Mouse (Mus musculus): ENCODE results near the gene Ccr8.
"Not testable (repeated sequence)": the region's sequence is repeated elsewhere in the genome, so short reads cannot be mapped to it uniquely, and the experiment has no call there.

Gene Ccr8

DNA sequence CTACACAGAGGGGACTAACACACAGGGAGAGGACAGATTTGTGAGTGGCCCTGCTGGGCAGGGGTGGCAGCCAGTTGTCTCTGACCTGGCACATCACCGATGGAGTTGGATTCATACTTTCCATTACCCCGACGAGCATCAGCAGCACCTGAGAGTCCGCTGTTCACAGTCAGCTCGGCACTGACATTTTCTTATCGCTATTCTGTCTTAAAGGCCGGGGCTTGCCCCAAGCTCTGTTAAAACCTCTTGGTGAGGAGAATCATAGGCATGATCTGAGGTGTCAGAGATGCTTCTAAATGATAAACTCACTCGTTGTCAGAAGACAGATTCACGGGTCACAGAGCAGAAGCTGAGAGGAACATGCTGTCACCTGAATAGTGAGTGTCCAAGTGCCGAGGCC is 828 bp upstream of the Ccr8 start:
- DNase-seq (ENCODE audit: low read depth), result no peak

DNA sequence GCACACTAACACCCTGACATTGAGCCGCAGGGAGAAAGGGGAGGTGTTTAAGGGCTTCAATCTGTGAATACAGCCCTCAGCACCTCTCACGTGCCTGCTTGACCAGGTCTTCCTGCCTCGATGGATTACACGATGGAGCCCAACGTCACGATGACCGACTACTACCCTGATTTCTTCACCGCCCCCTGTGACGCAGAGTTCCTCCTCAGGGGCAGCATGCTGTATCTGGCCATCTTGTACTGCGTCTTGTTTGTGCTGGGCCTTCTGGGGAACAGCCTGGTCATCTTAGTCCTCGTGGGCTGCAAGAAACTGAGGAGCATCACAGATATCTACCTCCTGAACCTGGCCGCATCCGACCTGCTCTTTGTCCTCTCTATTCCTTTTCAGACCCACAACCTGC is 1.8 kb downstream of the Ccr8 start:
- no peak for DNase-seq (ENCODE audit: low read depth)

DNA sequence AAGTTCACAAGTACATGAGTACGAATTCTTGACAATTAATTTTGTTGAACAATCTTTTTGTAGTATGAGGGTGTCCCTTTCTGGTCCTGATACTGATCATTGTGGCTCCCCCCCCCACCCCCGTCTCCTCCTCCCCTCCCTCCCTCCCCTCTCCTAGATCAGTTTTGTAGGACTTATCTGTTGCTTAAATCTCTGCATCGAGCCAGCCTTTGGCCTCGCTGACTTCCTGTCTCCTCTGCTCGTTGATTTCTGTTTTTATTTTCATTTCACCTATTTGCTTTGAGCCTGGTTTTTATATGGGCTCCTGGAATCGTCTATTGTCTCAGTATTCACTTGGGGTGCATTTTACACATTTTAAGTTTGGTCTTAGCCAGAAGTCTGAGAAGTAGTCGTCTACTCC is 4.0 kb downstream of the Ccr8 start:
- no peak for DNase-seq (ENCODE audit: low read depth)

DNA sequence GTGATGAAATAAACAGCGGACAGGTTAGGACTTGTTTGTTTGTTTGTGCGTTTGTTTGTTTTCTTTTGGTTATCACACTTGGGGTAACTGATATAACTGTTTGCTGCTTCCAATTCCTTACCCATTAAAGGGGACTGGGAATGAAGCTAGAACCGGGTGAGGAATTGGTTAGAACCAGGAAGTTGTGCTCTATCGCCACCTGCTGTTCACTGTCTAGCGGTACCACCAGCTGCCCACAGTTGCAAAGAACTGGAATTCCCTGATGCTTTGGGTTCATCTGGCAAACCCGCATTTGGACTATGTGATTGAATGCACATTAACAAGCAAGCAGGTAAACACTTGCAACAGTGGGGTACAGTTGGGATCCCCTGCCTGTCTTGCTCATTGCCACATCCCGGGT is 6.8 kb downstream of the Ccr8 start:
- DNase-seq (ENCODE audit: low read depth), result peak; percentile 79

DNA sequence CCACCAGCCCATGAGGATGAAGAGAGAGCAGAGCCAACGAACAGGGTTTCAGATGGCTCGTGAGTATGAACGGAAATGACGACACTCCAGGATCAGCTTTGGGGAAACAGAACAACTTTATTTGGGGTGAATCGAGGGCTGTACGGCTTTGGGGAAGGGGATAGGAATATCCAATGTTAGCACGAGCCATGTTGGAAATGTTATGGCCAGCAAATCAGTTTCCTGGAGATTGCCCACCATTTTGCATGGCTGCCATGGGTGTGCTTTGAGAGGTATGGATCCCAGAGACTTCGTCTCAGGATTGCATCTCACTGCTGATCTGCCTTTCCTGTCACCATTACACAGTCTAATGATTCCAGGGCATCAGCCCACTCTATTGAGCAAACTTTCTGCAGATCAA is 7.4 kb downstream of the Ccr8 start:
- DNase-seq (ENCODE audit: low read depth), result no peak

DNA sequence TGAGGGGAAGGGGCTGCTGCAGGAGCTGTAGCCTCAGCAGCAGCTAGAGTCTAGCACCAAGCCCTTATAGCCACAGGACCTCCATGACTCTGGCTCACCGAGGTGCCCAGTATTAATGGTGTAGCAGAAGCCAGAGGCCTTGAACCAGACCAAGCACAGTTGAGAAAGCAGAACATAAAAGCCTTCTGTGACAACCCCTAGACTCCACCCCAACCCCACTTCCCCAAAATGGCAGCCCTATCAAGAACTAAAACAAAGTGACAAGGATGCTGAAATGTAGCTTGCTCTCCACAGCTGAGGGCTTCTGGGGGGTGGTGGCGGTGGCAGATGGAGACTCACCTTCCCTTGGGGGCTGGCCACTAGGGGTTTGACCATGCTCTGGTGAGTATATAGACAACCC is 9.3 kb downstream of the Ccr8 start:
- DNase-seq (ENCODE audit: low read depth), result no peak

DNA sequence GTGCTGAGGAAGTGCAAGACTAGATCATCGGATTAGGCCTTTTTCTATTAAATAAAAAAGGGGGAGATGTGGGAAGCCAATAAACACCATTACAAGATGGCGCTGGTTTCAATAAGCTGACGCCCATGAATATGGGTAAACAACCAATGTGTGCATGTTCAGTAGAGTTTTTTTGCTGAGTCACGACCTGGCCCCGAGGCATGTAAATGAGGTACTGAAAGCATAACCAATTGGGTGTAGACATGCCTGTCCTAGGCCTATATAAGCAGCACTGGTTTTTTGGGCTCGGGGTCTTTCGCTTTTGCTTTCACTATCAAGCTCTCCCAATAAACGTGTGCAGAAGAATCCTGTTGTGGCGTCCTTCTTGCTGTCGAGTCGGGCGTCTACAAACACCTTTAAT is 17.0 kb downstream of the Ccr8 start:
- DNase-seq (ENCODE audit: low read depth), result not testable (repeated sequence)

DNA sequence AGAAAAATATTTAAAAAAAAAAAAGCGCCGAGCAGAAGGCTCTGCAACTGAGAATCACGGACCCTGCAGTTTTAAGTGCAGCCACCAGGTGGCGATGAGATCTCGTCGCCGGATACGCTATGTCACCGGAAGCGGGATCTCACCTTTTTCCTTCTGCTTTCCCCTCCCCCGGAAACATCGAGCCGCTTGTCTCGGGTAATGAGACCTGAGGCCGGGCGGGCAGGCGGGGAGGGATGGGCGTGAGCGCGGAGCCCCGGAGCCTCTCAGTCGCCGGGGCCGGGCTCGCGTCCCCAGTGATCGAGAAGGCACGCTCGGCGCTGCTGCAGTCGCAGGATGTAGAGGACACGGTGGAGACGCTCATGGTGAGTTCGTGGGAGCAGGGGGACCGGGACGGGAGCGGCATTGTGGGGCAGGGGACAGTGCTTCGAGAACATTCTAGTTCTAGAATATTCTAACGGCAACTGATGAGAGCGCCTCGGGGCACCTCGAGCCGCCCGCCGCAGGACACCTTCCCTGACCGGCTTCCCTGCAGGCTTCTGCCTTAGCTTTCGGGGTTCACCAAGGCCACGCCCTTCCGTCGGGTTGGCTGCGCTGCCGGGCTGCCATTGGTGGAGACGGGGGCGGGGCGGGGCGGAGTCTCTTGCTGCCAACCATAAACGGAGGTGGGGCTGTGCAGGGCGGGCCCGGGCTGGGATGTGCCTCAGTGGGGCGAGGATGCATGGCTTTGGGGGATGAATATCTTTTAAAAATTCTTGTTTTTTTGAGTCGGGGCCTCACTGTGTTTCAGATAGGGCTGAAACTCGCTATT is 18.5 kb downstream of the Ccr8 start, which contains the start of gene Slc25a38:
TSS of gene Slc25a38 (plus strand) at position 164 of the 808 bp plus-strand sequence.
- peak; percentile 95 for DNase-seq (ENCODE audit: low read depth)

DNA sequence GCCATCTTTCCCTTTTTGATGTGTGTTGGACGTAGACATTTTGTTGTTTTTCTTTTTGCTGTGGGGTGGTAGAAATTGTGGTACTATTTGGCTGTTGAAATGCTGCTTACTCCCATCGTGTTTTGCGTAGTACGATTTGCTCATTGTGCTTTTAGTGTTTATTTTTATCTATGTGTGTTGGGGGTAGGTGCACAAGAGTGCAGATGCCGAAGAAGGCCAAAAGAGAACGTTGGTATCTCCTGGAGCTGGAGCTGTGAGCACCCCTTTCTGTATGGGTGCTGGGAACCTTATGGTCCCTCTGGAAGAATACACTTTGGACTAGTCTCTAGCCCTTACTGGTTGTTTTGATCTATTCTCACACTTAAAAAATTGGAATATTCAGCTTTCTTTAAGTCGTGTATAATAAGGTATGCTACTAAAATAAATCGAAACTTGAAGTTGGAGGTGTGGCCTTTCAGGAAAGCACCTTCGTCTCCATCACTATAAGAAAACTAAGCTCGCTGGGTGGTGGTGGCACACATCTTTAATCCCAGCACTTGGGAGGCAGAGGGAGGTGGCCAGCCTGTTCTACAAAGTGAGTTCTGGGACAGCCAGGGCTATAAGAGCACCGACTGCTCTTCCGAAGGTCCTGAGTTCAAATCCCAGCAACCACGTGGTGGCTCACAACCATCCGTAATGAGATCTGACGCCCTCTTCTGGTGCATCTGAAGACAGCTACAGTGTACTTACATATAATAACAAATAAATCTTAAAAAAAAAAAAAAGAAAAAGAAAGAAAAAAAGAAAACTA is 19.4 kb downstream of the Ccr8 start:
- no peak for DNase-seq (ENCODE audit: low read depth)

DNA sequence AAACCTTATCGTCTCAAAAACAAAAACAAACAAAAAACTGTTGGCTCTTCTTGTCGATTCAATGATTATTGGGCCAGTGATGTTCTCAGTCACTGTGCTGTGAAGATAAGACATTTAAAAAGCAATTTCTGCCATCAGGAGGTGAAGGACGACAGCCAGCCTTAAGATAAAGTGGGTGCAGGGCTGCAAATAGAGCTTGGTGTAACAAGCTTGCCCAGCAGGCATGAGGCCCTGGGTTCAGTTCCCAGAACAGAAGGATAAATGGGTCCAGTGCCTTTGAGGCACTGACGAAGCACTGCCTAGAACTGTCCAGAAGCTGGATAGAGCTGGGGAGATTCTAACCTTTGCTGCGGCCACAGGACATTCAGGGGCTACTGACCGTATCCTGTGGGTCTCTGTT is 20.6 kb downstream of the Ccr8 start:
- no peak for DNase-seq (ENCODE audit: low read depth)

DNA sequence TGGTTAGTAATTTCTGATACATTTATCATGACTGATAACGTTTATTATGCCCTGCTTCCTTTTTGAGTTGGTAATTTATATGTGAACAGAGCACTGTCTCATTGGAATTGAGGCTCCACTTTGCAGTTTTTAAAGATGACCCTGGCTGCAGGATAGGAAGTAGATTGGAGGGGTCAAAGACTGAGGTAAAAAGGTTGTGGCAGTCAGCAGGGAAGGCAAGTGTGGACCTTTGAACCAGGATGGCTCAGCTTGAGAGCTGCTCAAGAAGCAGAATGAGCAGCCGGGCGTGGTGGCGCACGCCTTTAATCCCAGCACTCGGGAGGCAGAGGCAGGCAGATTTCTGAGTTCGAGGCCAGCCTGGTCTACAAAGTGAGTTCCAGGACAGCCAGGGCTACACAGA is 21.5 kb downstream of the Ccr8 start:
- DNase-seq (ENCODE audit: low read depth), result no peak

DNA sequence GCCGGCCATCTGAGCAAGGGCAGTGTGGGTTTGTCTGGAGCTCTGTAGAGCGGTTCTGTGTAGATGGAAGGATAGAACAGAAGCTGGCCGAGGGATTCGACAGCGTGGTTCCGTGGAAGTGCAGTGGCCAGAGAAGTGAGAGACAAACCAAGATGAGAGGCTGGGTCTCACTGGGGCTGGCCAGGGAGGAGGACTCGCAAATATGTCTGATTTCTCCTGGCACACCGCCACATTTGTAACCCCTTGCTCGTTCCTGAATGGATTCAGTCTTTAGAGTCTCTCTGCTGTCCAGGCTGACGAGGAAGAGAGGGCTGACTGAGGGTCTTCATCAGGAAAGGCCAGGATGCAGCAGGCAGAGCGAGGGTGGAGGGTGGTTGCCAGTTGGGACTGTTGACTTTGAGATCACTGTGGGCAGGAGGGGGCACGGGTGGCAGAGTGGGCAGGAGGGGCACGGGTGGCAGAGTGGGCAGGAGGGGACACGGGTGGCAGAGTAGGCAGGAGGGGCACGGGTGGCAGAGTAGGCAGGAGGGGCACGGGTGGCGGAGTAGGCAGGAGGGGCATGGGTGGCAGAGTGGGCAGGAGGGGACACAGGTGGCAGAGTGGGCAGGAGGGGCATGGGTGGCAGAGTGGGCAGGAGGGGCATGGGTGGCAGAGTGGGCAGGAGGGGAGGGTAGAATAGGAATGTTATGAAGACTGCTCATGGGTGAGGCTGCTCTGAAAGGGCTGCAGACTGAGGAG is 22.3 kb downstream of the Ccr8 start:
- no peak for DNase-seq (ENCODE audit: low read depth)

DNA sequence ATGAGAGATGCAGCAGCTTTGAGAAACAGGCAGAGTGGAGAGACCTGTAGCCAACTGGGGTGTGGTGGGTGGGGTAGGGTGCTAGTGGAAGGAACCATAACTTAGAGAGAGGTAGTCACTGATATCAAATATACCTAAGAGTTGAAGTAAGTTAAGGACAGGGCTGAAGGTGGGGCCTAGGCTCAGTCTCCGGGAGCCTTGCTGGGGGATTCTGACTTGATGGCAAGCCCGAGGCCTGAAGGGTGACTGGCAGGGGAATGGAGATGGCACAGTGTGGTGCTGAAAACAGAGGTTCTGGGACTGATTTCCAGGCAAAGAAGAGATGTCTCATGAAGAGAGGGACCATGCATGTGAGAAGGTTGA is 22.9 kb downstream of the Ccr8 start:
- no peak for DNase-seq (ENCODE audit: low read depth)

DNA sequence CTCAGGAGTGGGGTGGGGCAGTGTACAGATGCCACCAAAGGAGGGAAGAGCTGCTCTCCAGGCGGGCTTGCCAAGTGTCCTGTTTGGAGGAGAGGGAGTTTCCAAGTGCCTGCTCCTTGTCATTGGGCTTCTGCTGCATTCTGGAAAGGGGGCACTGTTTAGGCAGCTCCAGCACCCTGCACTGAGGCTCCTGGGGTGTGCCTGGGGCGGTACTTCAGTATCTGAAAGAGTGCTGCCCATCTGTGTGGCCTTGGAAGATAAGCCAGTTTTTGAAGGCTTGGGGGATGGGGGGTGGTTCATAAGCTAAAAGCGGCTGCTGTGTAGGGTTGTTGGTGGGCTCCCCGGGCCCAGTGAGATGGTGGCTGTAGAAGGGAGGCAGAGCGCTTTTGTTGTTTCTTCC is 23.7 kb downstream of the Ccr8 start:
- DNase-seq (ENCODE audit: low read depth), result no peak

DNA sequence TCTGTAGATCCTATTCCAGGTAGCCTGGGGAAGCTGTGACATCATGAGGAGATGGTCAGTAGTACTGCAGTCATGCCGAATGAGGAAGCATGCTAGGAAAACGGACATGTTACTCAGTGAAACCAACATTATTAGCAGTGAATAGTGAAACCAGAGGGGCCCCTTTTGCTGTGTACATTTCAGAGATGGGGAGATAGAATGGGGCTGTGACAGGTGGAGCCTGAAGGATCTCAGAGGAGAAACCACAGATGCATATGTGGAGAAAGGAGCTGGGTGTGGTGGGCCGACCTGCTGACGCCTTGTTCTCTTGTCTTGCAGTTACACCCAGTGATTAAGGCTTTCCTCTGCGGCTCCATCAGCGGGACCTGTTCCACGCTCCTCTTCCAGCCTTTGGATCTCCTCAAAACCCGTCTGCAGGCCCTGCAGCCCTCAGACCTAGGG is 24.3 kb downstream of the Ccr8 start:
- no peak for DNase-seq (ENCODE audit: low read depth)

DNA sequence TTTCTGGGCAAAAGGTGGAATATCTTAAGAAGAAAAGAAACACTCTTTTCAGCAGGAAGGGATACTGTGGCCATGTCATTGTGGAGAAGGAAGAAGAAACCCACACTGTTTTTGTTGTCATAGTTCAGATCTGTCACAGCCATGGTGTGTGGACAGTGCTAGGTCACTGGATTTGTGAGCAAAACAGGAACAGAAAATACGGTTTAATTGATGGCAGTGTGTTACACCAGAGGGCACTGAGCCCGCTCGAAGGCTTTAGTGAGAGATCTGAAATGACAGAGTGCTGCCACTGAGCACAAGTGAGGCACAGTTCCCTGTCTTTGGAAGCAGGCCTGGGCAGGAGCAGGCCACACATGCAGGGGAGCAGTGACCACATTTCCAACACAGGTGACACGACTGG is 26.3 kb downstream of the Ccr8 start:
- no peak for DNase-seq (ENCODE audit: low read depth)

DNA sequence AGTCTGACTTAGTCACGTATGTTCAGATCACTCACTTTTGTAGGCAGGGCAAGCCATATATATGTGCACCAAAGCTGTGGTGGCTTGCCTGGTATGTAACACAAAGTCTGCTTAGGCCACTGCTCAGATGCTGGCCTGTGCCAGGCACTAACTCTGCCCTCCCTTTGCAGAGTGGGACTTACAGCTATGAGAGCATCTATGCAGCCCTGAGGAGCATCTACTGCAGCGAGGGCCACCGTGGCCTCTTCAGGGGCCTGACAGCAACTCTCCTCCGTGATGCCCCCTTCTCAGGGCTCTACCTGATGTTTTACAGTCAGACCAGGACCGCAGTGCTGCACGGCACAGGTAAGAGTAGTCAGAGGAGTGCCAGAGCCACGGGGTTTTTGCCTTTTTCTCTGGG is 28.6 kb downstream of the Ccr8 start:
- no peak for DNase-seq (ENCODE audit: low read depth)

DNA sequence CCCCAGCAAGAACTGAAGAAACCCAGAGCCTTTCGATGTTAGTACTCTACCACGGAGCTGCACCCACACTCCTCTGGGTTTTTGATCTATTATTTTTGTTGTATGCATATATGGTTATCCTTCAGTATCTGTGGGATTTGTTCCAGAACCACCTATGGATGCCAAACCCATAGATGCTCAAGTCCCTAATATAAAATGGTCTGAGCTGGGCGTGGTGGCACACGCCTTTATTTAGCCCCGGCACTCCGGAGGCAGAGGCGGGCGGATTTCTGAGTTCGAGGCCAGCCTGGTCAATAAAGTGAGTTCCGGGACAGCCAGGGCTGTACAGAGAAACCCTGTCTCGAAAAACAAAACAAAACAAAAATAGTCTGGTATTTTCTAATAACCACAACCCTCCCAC is 35.0 kb downstream of the Ccr8 start:
- DNase-seq (ENCODE audit: low read depth), result no peak

DNA sequence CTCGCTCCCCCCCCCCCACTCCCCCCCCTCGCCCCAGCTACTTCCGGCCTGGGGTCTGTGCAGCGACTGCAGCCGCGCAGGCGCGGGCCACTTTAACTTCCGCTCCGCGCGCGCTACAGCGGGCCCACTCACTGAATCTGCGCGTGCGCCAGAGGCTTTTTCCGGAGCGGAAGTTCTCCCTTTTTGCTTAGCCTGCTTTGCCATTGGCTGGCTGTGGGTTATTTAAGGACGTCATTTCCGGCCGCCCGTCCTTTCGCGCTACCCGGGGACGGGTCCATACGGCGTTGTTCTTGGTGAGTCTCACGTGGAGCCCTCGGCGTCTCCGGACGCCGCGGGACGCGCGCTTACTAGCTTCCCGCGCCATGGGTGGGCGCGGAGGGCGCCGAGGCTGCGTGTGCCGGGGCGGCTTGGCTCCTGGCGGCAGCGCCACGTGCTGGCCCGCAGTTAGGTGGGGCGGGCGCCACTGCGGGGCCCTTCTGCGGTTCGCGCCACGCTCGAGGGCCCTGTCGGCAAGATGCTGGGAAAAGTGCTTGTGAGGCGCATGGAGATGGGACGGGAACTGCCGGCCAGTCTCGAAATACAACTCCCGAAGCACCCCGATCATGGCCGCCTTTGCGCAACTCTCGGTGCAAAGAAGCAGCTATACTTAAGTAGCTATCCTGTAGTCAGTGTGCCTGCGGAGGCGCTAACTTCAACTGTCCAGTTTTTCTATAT is 35.8 kb downstream of the Ccr8 start, which contains the start of gene Rpsa:
TSS of gene Rpsa (plus strand) at position 152 of the 714 bp plus-strand sequence.
- peak; percentile 97 for DNase-seq (ENCODE audit: low read depth)

DNA sequence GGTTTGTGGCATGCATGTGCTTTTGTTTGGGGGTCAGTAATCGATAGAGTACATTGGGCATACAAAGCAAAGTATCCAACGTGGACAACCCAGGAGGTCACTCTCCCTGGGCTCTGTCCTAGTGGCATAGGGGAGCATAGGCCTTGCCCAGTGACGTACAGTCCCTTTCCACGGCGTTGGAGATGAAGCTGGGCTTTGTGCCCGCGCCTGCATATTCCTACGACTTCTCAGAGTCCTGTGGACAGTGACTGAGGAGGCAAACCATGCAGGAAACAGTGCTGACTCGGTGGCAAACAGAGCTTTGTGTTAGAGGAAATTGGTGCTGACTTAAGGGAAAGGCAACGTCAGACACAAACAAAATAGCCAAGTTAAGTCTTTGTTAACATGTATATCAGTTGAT is 37.4 kb downstream of the Ccr8 start:
- peak; percentile 40 for DNase-seq (ENCODE audit: low read depth)

DNA sequence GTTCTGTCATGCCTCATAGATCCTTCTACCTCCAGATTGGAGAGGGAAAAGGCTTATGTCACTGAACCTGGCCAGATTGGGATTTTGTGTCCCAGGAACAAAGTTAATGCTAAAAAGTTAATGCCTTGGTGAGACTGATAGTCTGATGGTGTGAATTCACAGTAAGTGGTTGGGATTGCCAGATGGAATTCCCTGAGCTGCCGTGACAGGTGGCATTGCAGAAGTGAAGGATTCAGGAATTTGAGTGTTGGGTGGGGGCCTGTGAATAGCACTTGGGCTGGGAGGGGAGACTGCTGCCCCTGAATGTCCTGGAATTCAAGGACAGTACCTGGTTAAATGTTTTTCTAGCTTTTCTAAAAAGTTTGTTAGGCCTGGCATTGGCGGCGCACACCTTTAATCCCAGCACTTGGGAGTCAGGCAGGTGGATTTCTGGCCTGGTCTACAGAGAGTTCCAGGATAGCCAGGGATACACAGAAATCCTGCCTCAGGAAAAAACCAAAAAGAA is 39.9 kb downstream of the Ccr8 start:
- no peak for DNase-seq (ENCODE audit: low read depth)

Measured in NIH3T3 (cell line).